Mouse (Mus musculus) liver, embryonic 14.5 days (tissue): Measurements from ENCODE around the gene Sesn1.

Source experiments
- CTCF ChIP-seq: IDR thresholded peaks from 2 replicates; pipeline ENCODE4 v1.5.1; 2016; ENCODE audit warnings: antibody characterized with exemption, low read depth, control low read depth
- EP300 ChIP-seq: IDR thresholded peaks from 2 replicates; pipeline ENCODE4 v1.6.1; 2016; ENCODE audit warnings: antibody characterized with exemption, low read depth

GRCm38 (mm10) chr10:41880777-41881176 is 71.0 kb downstream of the Sesn1 start:
- TF ChIP-seq EP300 (no peak), CTCF (no peak)
